Mouse (Mus musculus): Measurements from ENCODE around the gene Tarsl2.

DNA sequence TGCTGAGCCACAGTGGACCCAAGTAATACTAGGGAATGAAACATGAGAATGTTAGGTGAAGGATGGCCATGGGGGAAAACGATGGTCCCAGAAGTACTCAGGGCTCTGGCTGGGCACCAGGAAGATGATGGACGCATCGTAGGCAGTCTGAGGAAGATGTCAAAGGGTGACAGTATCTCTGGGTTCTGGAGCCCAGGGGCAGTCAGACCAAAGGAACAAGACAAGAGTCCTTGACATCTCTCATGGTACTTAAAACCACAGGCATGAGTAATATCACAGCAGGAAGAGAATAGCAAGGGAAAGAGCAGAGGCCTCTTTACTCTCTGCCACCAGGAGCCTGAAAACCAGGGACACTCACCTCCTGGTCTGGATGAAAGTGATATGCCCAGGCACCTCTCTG is 90.6 kb downstream of the Tarsl2 start:
- TF ChIP-seq POLR2A (IDR thresholded peaks at IDR 0.05; ENCODE audit: insufficient read depth, low read depth, low read length) (no peak), CTCF (IDR thresholded peaks at IDR 0.05; ENCODE audit: insufficient read depth, low read depth, low read length) (no peak)
